Mouse (Mus musculus) natural killer cell, adult 2 months (primary cell): ENCODE measurements around the gene Msrb1.
A peak's percentile ranks its signal among the peaks of the same experiment; 100 is the strongest.
"Not testable (repeated sequence)": the region's sequence is repeated elsewhere in the genome, so short reads cannot be mapped to it uniquely, and the experiment has no call there.

Source experiments
- DNase-seq, 2 experiments: peaks; one replicate each; pipeline ENCODE4 v3.0.0; 2022; ENCODE audit warnings: low spot score in 2 of 2

Msrb1 gene

DNA sequence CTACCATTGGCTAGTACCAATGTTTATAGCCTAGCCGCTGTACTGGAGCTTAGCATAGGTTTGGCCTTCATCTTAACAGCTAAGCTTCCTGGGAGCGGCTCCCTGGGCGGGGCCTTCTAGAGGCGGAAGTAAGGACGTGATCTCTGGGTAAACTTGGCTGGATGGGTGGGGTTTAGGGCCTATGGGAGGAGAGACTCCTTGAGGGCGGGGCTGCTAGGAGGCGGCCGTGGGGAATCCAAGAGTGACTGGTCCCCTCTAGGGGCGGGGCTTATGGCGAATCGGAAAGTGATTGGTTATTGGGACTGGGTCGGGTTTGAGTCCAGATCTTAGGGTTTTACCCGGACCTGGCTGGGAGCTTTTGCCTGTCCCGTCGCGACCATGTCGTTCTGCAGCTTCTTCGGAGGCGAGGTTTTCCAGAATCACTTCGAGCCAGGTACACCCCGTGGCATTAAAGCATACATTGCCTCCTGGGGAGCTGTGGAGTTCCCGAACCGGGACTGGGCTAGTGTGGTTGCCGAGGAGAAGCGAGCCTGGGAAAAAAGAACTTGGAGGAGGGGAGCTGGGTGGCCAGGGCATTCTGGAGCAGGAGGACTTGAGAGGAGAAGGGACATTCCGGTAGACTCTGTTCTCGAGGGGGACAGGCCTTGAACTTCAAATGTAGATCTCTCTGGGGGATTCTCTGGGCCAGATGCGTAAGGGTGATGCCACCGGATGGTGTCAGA is at the start of gene Msrb1:
Gene Msrb1, plus strand, starts transcription at position 313 of the 722 bp plus-strand sequence.
- DNase-seq: peak; percentile 92

DNA sequence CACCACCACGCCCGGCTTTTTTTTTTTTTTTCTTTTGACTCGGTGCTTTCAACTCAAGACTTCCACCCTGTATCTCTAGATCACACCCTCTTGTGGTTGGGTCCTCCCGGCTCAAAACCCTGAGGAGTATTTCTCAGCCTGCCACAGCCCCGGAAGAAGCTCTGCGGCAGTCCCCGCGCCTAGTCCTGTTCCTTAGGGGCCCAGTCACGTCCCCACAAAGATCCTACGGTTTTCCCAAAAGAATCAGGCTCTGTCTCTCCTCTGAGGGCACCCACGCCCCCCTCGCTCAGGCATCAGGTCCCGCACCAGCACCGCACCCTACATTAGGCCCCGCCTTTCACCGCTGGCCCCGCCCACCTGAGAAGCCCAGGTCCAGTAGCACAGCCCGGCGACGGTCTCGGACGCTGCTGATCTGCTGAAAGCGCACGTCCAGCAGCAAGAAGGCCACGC is 49.3 kb upstream of the Msrb1 start:
- DNase-seq: peak; percentile 42 to 51

DNA sequence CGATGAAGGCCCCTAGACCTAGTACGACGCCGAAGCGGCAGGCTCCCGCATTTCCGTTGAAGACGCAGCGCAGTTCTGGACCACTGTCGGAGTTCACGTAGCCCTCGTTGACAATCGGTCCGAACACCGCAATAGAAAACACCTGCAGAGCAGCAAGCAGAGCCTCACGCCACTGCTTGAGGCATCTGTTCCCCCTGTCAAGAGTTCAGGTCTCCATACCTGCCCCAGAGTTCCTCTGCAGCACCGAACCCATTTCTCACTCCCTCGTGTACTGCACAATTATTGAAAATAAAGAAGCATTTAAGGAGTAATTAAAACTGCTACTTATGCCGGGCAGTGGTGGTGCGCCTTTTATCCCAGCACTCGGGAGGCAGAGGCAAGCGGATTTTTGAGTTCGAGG is 48.8 kb upstream of the Msrb1 start:
- DNase-seq: no peak

DNA sequence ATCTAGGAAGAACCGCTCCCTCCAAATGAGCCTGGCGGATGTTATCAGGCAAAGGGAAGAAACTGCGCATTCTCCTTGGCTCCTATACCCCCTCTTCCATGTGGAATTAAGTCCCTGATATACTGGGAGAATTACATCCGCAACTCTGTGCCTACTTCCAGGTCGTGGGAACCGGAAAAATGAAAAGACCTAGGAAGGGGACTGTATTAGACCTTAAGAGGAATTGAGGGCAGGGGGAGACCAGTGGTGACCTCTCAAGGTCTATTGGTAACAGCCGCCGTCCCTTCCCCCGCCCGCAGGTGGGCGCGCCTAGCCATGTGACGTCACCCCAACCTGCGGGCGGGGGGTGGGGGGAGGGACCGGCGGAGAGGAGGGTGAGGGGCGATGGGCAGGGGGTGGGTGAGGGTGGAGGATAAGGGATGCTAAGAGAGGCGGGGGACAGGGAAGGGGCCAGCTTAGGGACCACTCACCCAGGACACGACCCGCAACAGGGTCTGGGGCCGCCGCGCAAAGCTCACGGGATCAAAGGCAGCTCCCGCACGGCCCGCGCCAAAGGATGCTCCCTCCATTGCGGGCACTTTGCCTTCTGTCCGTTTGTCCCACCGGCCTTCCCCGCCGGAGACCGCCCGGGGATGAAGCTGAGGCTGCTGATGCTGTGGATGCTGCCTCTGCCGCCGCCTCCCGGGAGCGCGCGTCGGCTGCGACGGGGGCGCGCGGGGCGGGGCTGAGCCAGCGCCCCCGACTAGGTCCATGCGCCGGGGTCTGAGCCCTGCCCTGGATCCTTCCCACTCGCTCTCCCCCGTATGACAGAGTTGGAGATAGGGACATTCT is 47.0 kb upstream of the Msrb1 start, which contains the start of gene Syngr3:
Gene Syngr3, minus strand, starts transcription at position 705 of the 831 bp plus-strand sequence.
- no peak for DNase-seq

DNA sequence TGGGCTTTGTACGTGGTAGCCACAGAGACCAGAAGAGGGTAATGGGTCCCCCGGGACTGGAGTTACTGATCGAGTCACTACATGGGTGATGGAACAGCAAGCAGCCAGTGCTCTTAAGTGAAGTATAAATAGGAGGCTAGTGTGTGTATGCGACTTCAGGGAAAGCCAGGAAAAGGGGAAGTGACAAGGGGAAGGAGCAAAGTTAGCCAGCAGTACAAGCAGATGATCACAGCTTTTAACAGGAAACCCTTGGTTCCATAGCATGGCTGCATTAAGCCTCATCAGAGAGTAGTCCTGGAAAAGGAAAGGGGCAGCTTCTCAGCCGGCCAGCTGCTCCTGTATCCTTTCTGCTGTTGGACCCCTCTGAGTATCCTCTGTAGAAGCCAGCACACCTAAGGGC is 44.1 kb upstream of the Msrb1 start:
- DNase-seq: no peak

DNA sequence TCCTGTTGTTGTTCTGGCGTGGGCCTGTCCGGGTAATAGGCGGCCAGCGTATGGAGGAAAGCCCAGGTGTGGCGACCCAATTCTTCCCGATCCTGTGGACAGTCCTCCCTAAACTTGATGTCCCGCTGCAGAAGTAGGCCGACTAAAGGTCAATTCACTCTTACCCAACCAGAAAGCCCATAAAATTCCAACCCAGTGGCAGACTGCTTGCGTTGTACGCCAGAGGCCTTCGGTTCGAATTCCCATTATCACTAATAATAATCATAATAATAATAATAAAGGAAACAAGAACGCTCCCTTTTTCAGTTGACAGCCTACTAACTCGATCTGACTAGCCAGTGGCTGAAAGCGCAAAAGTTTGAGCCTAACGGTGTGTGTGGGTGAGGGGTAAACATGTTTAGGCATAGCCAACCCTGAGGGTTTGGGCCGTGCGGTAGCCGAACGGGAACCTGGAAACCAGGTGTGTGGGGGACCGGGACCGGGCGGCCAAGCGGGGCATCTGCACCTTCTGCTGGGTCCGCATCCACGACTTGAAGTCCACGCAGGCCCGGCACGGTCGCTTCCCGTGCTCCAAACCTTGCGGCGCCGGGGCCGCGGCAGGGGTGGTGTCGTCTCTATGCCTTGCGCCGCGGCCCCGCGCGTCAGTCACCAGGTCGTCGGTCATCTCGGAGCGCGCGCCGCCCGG is 41.0 kb upstream of the Msrb1 start:
- DNase-seq: no peak

DNA sequence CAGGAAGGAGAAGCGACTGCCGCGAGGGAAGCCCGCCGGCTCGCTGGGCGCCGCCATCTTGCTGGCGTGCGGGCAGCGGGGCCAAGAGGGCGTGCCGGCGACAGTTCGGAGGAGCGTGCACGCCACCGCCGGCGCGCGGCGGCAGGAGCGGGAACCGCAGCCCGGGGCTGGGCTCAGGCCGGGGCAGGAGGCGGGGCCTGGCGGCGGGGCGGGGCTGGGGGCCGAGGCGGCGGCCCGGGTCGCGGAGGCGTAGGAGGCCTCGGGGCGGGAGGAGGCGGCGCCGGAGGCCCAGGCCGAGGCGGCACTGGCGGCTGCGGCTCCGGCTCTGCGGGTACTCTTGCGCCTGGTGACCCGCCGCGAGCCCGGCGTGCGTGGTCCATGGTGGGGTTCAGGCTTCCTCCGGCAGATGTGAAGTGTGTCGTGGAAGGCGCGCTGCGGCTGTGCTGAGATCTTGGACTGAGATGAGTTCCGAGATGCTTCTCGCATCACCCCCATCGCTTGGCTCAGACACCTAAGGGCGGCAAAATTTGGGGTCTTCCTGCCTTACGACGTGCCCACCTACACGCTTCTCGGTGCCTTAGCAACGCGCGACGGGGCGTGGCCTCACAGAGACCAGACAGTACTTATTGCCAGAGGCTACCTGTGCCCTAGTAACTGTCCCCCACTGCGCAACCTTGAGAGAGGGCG is 40.3 kb upstream of the Msrb1 start, which contains the start of the genes Gfer and Noxo1:
Gene Gfer, minus strand, starts transcription at position 146 of the 687 bp plus-strand sequence.
Gene Noxo1, plus strand, starts transcription at position 224 of the 687 bp plus-strand sequence.
- DNase-seq: peak; percentile 34 to 68

DNA sequence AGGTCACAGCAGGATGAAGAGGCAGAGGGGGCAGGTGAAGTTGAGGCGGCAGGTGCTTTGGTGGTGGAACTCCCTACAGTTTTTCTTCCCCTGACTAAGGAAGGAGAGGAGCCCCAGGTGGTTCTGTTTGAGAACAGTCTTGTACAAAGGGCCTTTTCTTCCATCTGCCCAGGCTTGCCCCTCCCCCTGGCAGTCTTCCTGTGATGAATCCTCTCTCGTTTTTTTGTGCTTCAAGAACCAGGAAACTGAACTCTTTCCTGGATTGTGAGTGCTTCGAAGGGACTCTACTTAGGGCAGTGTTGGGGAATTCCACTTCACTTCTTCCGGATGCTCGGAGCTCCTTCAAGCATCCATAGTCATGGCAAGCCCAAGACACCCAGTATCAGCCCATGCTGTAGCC is 38.5 kb upstream of the Msrb1 start:
- no peak for DNase-seq

DNA sequence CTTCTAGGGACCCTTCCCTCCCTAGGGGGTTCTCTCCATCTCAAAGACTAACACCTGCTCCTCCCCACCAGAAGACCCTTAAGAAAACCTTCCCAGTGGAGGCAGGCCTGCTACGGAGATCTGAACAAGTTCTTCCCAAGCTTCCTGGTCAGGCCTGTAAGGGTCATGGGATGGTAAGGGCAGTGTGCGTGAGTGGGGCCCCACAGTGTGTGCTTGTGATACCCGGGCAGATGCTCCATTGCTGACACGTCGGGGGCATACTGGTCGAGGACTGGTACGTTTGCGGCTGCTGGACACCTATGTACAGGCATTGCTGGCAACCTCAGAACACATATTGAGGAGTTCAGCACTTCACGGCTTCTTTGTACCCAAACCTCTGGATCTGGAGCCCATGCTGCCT is 37.7 kb upstream of the Msrb1 start:
- DNase-seq: no peak

DNA sequence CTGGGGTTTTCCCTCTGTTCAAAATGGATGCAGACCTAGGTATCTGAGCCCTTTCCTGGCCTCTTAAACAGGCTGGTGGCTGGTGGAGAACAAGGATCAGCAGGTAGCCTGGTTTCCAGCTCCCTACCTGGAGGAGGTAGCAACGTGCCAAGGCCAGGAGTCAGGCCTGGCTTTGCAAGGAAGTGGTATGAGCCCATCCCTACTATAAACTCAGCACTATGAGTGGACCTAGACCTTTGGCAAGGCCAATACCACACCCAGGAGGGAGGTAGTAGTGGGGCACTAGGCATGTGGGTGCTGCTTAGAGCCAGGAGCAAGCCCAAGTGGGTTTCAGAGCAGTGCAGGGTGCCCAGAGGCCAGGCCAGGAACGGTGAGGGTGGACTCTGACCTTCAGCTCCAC is 37.0 kb upstream of the Msrb1 start:
- DNase-seq: no peak

DNA sequence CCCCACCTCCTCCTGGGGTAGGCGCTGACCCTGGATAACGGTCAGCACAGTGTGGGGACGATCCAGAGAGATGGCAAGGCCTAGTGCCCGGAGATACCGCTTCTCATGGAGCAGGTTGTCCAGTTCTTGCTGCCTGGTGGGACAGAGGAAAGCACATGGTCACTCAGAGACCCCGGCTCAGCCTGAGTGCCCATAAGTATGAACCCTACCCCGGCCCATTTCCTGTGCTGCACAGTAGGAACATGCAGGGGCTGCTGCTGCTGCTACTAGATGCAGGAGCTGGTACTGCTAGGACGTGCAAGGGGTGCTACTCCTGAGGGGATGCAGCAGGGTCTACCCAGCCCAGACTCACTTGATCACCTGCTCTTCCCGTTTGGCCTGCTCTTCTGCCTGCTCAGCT is 35.2 kb upstream of the Msrb1 start:
- no peak for DNase-seq

DNA sequence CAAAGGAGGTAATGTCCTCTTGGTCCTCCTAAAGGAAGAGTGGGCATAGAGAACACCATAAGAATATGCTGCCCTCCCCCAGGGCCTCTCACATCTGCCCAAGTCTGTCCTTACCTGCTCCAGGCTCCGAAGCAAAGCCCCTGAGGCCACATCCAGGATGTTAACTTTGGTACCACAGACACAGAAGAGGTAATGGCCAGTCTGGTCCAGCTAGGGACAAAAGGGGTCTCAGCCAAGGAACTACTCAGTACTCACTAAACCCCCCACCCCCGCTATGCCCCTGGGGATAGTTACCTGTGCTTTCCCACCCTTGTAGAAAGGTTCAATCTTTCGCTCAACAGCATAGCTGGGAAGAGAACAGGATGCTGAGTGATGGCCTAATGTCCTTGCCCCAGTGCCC is 30.6 kb upstream of the Msrb1 start:
- no peak for DNase-seq

DNA sequence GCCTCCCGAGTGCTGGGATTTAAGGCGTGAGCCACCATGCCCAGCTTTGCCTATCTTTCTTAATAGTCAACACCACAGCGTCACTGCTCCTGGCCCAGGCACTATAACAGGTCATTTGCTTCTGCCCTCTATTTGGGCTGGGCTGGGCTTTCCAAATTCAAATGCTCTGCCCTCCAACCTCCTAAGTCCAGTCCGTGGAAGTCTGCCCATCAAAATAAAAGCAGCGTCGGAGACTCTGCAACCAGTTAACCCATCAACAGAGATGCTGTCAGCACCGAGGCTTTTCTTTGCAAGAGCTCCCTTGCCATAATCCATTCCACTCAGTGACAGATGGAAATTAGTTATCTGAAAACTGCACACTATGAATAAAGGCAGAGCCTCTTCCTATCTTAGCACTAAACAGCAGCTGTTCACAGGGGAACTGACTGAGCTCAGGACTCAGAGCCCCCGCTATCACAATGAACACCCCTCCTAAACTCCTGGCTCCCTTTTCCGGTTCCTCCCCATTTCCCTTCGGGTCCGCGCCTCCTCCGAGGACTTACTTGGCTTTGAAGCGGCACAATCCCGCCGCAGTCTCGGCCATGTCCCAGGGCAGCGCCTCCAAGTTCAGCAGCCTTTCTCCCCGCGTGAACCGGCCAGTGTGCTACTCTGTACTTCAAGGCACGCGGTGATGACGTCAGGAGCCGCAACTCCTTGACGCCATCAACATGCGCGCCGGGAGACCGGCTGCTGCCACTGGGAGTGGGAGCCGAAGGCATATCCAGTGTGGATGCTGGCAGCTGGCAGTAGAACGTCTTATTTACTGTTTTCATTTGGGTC is 29.3 kb upstream of the Msrb1 start, which contains the start of gene Tbl3:
Gene Tbl3, minus strand, starts transcription at position 679 of the 819 bp plus-strand sequence.
- peak; percentile 85 to 89 for DNase-seq

DNA sequence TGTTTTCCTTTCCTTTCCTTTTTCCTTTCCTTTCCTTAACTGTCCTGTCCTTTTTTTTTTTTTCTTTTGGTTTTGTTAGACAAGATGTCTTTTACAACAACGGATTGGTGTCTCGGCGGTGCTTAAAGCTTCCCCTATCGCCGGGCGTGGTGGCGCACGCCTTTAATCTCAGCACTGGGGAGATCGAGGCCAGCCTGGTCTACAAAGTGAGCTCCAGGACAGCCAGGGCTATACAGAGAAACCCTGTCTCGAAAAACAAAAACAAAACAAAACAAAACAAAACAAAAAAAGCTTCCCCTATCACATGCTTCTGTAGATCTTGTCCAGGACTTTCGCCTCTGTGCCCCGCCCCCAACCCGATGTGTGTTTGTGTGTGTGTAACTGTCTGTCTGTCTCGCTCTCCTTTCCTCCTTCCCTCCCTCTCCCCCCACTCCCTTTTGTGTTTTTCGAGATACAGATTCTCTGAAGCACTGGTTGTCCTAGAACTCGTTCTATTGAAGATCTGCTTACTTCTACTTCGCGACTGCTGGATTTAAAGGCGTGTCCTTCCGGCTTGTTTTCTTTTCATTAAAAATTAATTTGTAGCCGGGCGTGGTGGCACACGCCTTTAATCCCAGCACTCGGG is 28.5 kb upstream of the Msrb1 start:
- DNase-seq: no peak

DNA sequence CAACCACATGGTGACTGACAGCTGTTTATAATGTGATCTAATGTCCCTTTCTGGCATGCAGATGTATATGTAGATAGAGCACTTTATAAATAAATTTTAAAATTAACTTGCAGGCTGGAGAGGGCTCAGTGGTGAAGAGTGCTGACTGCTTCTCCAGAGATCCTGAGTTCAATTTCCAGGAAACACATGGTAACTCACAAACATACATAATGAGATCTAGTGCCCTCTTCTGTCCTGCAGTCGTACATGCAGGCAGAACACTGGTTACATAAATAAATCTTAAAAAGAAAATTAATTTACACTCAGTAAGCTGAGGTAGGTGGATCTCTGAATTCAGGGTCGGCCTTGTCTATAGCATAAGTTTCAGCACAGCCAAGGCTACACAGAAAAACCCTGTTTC is 27.8 kb upstream of the Msrb1 start:
- DNase-seq: no peak

DNA sequence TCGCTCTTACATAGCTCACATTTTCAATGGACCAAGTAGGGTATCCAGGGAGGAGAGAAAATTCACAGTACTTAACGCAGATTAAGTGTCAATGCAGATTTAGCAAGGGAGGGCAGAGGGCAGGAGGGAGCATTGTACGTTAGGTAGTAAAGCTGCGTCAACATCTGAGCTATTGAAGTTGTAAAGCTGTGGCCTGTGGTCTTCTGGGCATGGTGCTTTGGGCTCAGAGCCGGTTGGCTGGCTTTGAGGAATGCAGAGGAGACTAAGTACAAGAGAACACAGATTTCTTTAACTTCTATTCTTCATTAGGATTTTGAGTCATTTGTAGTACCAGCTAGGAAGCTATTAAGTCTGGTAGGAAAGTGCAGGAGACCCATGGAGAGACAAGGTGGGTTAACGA is 20.9 kb upstream of the Msrb1 start:
- DNase-seq: no peak

DNA sequence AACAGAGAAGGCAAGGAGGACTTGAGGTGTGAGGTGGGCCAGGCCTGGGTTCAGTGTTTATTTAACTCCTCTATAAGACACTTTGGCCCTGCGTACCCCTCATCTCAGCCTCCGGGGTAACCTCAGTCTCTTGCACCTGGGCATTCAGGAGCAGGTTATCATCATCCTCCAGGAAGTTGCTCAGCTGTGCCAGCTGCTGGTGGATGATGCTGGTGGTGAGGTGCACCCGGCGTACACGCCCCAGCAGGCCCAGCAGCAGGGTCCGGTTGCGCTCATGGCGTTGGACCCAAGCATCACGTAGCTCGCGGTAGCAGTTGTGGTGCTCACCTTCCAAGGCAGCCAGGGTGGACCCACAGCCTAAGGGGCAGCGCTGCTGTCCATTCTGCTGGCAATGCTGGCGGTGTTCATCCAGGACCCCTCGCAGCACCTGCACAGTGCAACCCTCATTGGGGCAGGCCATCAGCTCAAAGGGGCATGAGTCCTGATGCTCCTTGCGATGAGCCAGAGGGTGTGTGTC is 20.2 kb upstream of the Msrb1 start:
- DNase-seq: no peak

DNA sequence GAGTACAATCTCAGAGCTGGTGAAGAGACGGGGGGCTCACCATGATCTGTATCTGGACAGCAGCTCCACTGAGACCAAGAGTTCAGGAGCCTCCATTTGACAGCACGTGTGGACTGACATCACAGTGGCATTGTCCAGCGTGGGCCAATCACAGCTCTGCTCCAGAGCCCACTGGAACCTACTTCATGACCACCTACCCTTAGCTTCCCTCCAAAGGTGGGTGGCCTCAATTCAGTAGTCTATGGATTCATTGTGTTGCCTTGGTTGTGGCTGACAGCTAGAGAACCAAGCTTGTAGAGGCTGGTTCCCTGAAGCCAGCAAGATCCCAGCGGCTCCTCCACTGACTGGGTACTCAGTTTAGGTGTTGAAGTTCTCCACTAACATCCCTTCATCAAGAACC is 18.5 kb upstream of the Msrb1 start, which contains the start of the genes Rnf151 and Rps2:
Gene Rnf151, minus strand, starts transcription at position 121 of the 400 bp plus-strand sequence.
Gene Rps2, plus strand, starts transcription at position 174 of the 400 bp plus-strand sequence.
- no peak for DNase-seq

DNA sequence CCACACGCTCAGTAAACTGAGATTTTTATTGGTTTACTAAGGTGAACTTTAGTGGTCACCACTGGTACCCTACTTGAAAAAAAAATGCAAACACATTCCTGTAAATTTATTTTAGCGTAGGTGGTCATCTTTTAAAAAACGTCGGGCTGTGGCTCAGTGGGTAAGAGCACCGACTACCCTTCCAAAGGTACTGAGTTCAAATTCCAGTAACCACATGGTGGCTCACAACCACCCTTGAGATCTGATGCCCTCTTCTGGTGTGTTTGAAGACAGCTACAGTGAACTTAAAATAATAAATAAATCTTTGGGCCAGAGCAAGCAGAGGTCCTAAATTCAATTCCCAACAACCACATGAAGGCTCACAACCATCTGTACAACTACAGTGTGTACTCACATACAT is 17.5 kb upstream of the Msrb1 start:
- DNase-seq: not testable (repeated sequence)
